Mouse (Mus musculus) lung, postnatal 0 days (tissue): Measurements from ENCODE around the gene Sertad2. TPM values are rescaled to one million over a fixed set of nuclear protein-coding genes. Genes with fewer than 3 reads are reported as not detected.

Experiments
- ATAC-seq: fragments of 200-750 bp; cut with Nextera tagmentation; 2 replicates; pipeline ENCODE4 v1.8.0; 2017; ENCODE audit warnings: moderate library complexity
- DNase-seq: peaks from one replicate; pipeline ENCODE4 v3.0.0-alpha.2; 2016; ENCODE audit warnings: low spot score
- H3K27ac ChIP-seq: fragments of 300-500 bp; sonication (generic); 2 replicates; pipeline ENCODE4 v1.5.1; 2014; ENCODE audit warnings: antibody characterized with exemption, mild to moderate bottlenecking, low read length, mixed read lengths
- H3K27me3 ChIP-seq: fragments of 300-500 bp; sonication (generic); replicated peaks from 2 replicates; pipeline ENCODE4 v1.6.1; 2014; ENCODE audit warnings: low read length, mixed read lengths; ENCODE audit not compliant: insufficient read depth
- H3K36me3 ChIP-seq: fragments of 300-500 bp; sonication (generic); 2 replicates; pipeline ENCODE4 v1.6.1; 2014; ENCODE audit warnings: low read length, mixed read lengths; ENCODE audit not compliant: insufficient read depth
- H3K4me1 ChIP-seq: fragments of 300-500 bp; sonication (generic); 2 replicates; pipeline ENCODE4 v1.6.1; 2014; ENCODE audit warnings: antibody characterized with exemption, low read depth, low read length, mixed read lengths; ENCODE audit not compliant: insufficient read depth
- H3K4me2 ChIP-seq: fragments of 300-500 bp; sonication (generic); replicated peaks from 2 replicates; pipeline ENCODE4 v1.6.1; 2014; ENCODE audit warnings: low read depth, mild to moderate bottlenecking, low read length, moderate library complexity, mixed read lengths
- H3K4me3 ChIP-seq: fragments of 300-500 bp; sonication (generic); 2 replicates; pipeline ENCODE4 v1.5.1; 2014; ENCODE audit warnings: low read depth, low read length
- H3K9ac ChIP-seq: fragments of 300-500 bp; sonication (generic); replicated peaks from 2 replicates; pipeline ENCODE4 v1.6.1; 2014; ENCODE audit warnings: low read depth, mild to moderate bottlenecking
- H3K9me3 ChIP-seq: fragments of 300-500 bp; sonication (generic); 2 replicates; pipeline ENCODE4 v1.6.1; 2016; ENCODE audit warnings: low read length, mixed read lengths
- CTCF ChIP-seq: IDR thresholded peaks from 2 replicates; pipeline ENCODE4 v1.5.1; 2016; ENCODE audit warnings: antibody characterized with exemption, mild to moderate bottlenecking
- EP300 ChIP-seq: IDR thresholded peaks from 2 replicates; pipeline ENCODE4 v1.6.1; 2016; ENCODE audit warnings: antibody characterized with exemption, mild to moderate bottlenecking, control low read depth
- WGBS: fragments of 180-500 bp; shearing (Covaris S2); extraction: QIAGEN DNeasy Blood & Tissue Kit; methylation state at CpG from one replicate; pipeline ENCODE4 v1.1.7; 2014; 5-methylcytosine and 5-hydroxymethylcytosine counted together
- polyA plus RNA-seq: library from polyadenylated mRNA; unstranded; fragments of >200 nt; fragmentation: Nextera tagmentation; extraction: Ambion mirVana; gene quantifications from 2 replicates; pipeline ENCODE4 v1.2.1, GENCODE M21; 2015

Gene Sertad2
- polyA plus RNA-seq, 1 experiment from 2014 or later: 43.6 TPM

GRCm38 (mm10) chr11:20531992-20532881 is 10.8 kb upstream of the Sertad2 start:
- Histone ChIP-seq H3K27me3 (no peaks in the 10 kb centered on the region), H3K27ac (peak overlapping the region; percentile 82), H3K4me3 (peak overlapping the region; percentile 55), H3K4me1 (no peaks in the 10 kb centered on the region), H3K9ac (peak overlapping the region; percentile 50), H3K9me3 (no peaks in the 10 kb centered on the region), H3K36me3 (no peaks in the 10 kb centered on the region), H3K4me2 (peak overlapping the region; percentile 94)
- TF ChIP-seq CTCF (peak; percentile 29), EP300 (no peak)
- ATAC-seq (peak; percentile 91), DNase-seq (peak; percentile 94)
- under 1% methylated on average over 35 of the region's 42 CpGs for WGBS

- H3K9ac ChIP-seq: no peak overlapping the region
- peak overlapping the region; percentile 38; the same call in 1 of the 2 replicates for H3K27ac ChIP-seq
- no peaks in the 10 kb centered on the region for H3K36me3 ChIP-seq
- TF ChIP-seq EP300 (no peak), CTCF (no peak)
- no peaks in the 10 kb centered on the region for H3K9me3 ChIP-seq
- no peak overlapping the region for H3K4me3 ChIP-seq
- no peaks in the 10 kb centered on the region for H3K27me3 ChIP-seq
- H3K4me2 ChIP-seq: 0 out of 2 replicates have a peak overlapping the region, but pooled peaks have one; percentile 17
- no peaks in the 10 kb centered on the region for H3K4me1 ChIP-seq
- ATAC-seq: no peak
- 54% methylated on average over 4 of the region's 4 CpGs for WGBS
- DNase-seq: peak; percentile 56
These were observed 9.8 kb upstream of the Sertad2 start for GRCm38 (mm10) chr11:20533231-20533630.

GRCm38 (mm10) chr11:20537221-20537620 is 5.8 kb upstream of the Sertad2 start:
- no peaks in the 10 kb centered on the region for H3K27me3 ChIP-seq
- no peaks in the 10 kb centered on the region for H3K9me3 ChIP-seq
- ATAC-seq: no peak
- WGBS: 81% methylated on average over 3 of the region's 3 CpGs
- H3K4me3 ChIP-seq: no peak overlapping the region
- H3K4me1 ChIP-seq: no peaks in the 10 kb centered on the region
- no peak overlapping the region for H3K4me2 ChIP-seq
- TF ChIP-seq CTCF: no peak
- TF ChIP-seq EP300: no peak
- H3K9ac ChIP-seq: no peak overlapping the region
- no peak overlapping the region for H3K27ac ChIP-seq
- no peaks in the 10 kb centered on the region for H3K36me3 ChIP-seq
- no peak for DNase-seq

GRCm38 (mm10) chr11:20538496-20538895 is 4.6 kb upstream of the Sertad2 start:
- WGBS: 84% methylated on average over 3 of the region's 3 CpGs
- Histone ChIP-seq H3K27me3 (no peaks in the 10 kb centered on the region), H3K36me3 (no peaks in the 10 kb centered on the region), H3K4me2 (no peak overlapping the region), H3K9me3 (no peaks in the 10 kb centered on the region), H3K9ac (no peak overlapping the region), H3K4me1 (no peaks in the 10 kb centered on the region), H3K4me3 (no peak overlapping the region), H3K27ac (no peak overlapping the region)
- no peak for DNase-seq
- TF ChIP-seq CTCF (no peak), EP300 (no peak)
- ATAC-seq: no peak

GRCm38 (mm10) chr11:20541280-20541679 is 1.8 kb upstream of the Sertad2 start:
- H3K9me3 ChIP-seq: no peaks in the 10 kb centered on the region
- 61% methylated on average over 3 of the region's 3 CpGs for WGBS
- H3K27me3 ChIP-seq: no peaks in the 10 kb centered on the region
- DNase-seq: no peak
- no peak overlapping the region for H3K4me3 ChIP-seq
- H3K27ac ChIP-seq: no peak overlapping the region
- no peak overlapping the region for H3K9ac ChIP-seq
- no peak for ATAC-seq
- TF ChIP-seq CTCF (no peak), EP300 (no peak)
- no peaks in the 10 kb centered on the region for H3K4me1 ChIP-seq
- no peak overlapping the region for H3K4me2 ChIP-seq
- H3K36me3 ChIP-seq: no peaks in the 10 kb centered on the region

- Histone ChIP-seq H3K9ac (0 out of 2 replicates have a peak overlapping the region, but pooled peaks have one; percentile 6), H3K36me3 (no peaks in the 10 kb centered on the region), H3K27me3 (no peaks in the 10 kb centered on the region), H3K9me3 (no peaks in the 10 kb centered on the region), H3K4me3 (peak overlapping the region; percentile 87), H3K4me2 (peak overlapping the region; percentile 88), H3K27ac (peak overlapping the region; percentile 92; the same call in 1 of the 2 replicates), H3K4me1 (no peaks in the 10 kb centered on the region)
- under 1% methylated on average over 25 of the region's 29 CpGs for WGBS
- DNase-seq (peak; percentile 67), ATAC-seq (no peak)
- TF ChIP-seq CTCF (no peak), EP300 (no peak)
These were observed 937 bp upstream of the Sertad2 start for GRCm38 (mm10) chr11:20541995-20542637.
